Mouse (Mus musculus) forebrain, embryonic 14.5 days (tissue): ENCODE measurements at regions not wholly inside any gene's neighbourhood (a gene's known extent, or its start where the extent isn't known, plus 50 kb on each side); places are given as distances from the start of the nearest gene placed in this dataset.
"Not testable (repeated sequence)": the region's sequence is repeated elsewhere in the genome, so short reads cannot be mapped to it uniquely, and the experiment has no call there.

Experiments used
- ATAC-seq: fragments of 200-750 bp; cut with Nextera tagmentation; 2 replicates; pipeline ENCODE4 v1.8.0; 2017; ENCODE audit warnings: mild to moderate bottlenecking, moderate library complexity
- DNase-seq: peaks from one replicate; pipeline ENCODE4 v3.0.0-alpha.2; 2015; ENCODE audit warnings: low spot score
- H3K27ac ChIP-seq: fragments of 300-500 bp; sonication (generic); 2 replicates; pipeline ENCODE4 v1.5.1; 2014; ENCODE audit warnings: low read depth, mild to moderate bottlenecking, control low read depth, low read length, moderate library complexity
- H3K27me3 ChIP-seq: fragments of 300-500 bp; sonication (generic); replicated peaks from 2 replicates; pipeline ENCODE4 v1.6.1; 2014; ENCODE audit warnings: low read length, control low read depth, mixed read lengths; ENCODE audit not compliant: control insufficient read depth, insufficient read depth
- H3K36me3 ChIP-seq: fragments of 300-500 bp; sonication (generic); 2 replicates; pipeline ENCODE4 v1.6.1; 2014; ENCODE audit warnings: low read length, control low read depth; ENCODE audit not compliant: control insufficient read depth, insufficient read depth
- H3K4me1 ChIP-seq: fragments of 300-500 bp; sonication (generic); 2 replicates; pipeline ENCODE4 v1.6.1; 2014; ENCODE audit warnings: antibody characterized with exemption, low read length, control low read depth; ENCODE audit not compliant: control insufficient read depth, insufficient read depth
- H3K4me2 ChIP-seq: fragments of 300-500 bp; sonication (generic); 2 replicates; pipeline ENCODE4 v1.6.1; 2014; ENCODE audit warnings: mild to moderate bottlenecking, control low read depth, low read length
- H3K4me3 ChIP-seq: fragments of 300-500 bp; sonication (generic); 2 replicates; pipeline ENCODE4 v1.5.1; 2014; ENCODE audit warnings: low read depth, low read length, control low read depth
- H3K9ac ChIP-seq: fragments of 300-500 bp; sonication (generic); 2 replicates; pipeline ENCODE4 v1.6.1; 2014; ENCODE audit warnings: mild to moderate bottlenecking, low read length, control low read depth, moderate library complexity
- H3K9me3 ChIP-seq: fragments of 300-500 bp; sonication (generic); replicated peaks from 2 replicates; pipeline ENCODE4 v1.6.1; 2016; ENCODE audit warnings: low read length, control low read depth, mixed read lengths; ENCODE audit not compliant: control insufficient read depth
- WGBS: fragments of 180-500 bp; shearing (Covaris S2); extraction: QIAGEN DNeasy Blood & Tissue Kit; methylation state at CpG from one replicate; pipeline ENCODE4 v1.1.7; 2014; 5-methylcytosine and 5-hydroxymethylcytosine counted together

GRCm38 (mm10) chr8:26756452-26756851 is 220.7 kb upstream of the Zfp703 start:
- Histone ChIP-seq H3K27me3 (no peaks in the 10 kb centered on the region), H3K27ac (no peak overlapping the region), H3K4me1 (no peaks in the 10 kb centered on the region), H3K4me3 (no peak overlapping the region), H3K36me3 (no peaks in the 10 kb centered on the region), H3K4me2 (no peak overlapping the region), H3K9ac (no peak overlapping the region), H3K9me3 (peaks cover 3% of the 10 kb centered on the region; the same call in 1 of the 2 replicates)
- ATAC-seq (0 out of 2 replicates have a peak, but pooled peaks have one; percentile 5), DNase-seq (peak; percentile 45)
- 37% methylated on average over 2 of the region's 2 CpGs for WGBS

- no peak overlapping the region for H3K9ac ChIP-seq
- no peaks in the 10 kb centered on the region for H3K36me3 ChIP-seq
- ATAC-seq (no peak), DNase-seq (no peak)
- WGBS = 89% methylated on average over 1 of the region's 1 CpGs
- H3K4me3 ChIP-seq = no peak overlapping the region
- no peak overlapping the region for H3K27ac ChIP-seq
- H3K4me2 ChIP-seq = no peak overlapping the region
- H3K27me3 ChIP-seq = no peaks in the 10 kb centered on the region
- H3K9me3 ChIP-seq = no peaks in the 10 kb centered on the region
- no peaks in the 10 kb centered on the region for H3K4me1 ChIP-seq
Measured at GRCm38 (mm10) chr8:26760726-26761125, 216.4 kb upstream of the Zfp703 start.

- peak; percentile 29 for DNase-seq
- Histone ChIP-seq H3K9me3 (no peaks in the 10 kb centered on the region), H3K4me2 (no peak overlapping the region), H3K36me3 (no peaks in the 10 kb centered on the region), H3K4me3 (no peak overlapping the region), H3K27ac (no peak overlapping the region), H3K4me1 (no peaks in the 10 kb centered on the region), H3K27me3 (no peaks in the 10 kb centered on the region), H3K9ac (no peak overlapping the region)
- no peak for ATAC-seq
- WGBS = 77% methylated on average over 16 of the region's 16 CpGs
Measured at GRCm38 (mm10) chr8:26762942-26763778, 214.0 kb upstream of the Zfp703 start.

- 84% methylated on average over 10 of the region's 10 CpGs for WGBS
- H3K27me3 ChIP-seq = no peaks in the 10 kb centered on the region
- H3K4me3 ChIP-seq = no peak overlapping the region
- H3K27ac ChIP-seq = no peak overlapping the region
- H3K4me1 ChIP-seq = no peaks in the 10 kb centered on the region
- no peak overlapping the region for H3K4me2 ChIP-seq
- DNase-seq = no peak
- H3K36me3 ChIP-seq = no peaks in the 10 kb centered on the region
- H3K9me3 ChIP-seq = no peaks in the 10 kb centered on the region
- H3K9ac ChIP-seq = no peak overlapping the region
- no peak for ATAC-seq
Measured at GRCm38 (mm10) chr8:26768474-26769229, 208.5 kb upstream of the Zfp703 start.

- ATAC-seq = no peak
- 80% methylated on average over 16 of the region's 16 CpGs for WGBS
- H3K27me3 ChIP-seq = no peaks in the 10 kb centered on the region
- no peak overlapping the region for H3K27ac ChIP-seq
- H3K36me3 ChIP-seq = no peaks in the 10 kb centered on the region
- no peaks in the 10 kb centered on the region for H3K4me1 ChIP-seq
- DNase-seq = no peak
- no peak overlapping the region for H3K9ac ChIP-seq
- H3K4me2 ChIP-seq = 0 out of 2 replicates have a peak overlapping the region, but pooled peaks have one; percentile 12
- H3K4me3 ChIP-seq = no peak overlapping the region
- H3K9me3 ChIP-seq = no peaks in the 10 kb centered on the region
Measured at GRCm38 (mm10) chr8:26770424-26770886, 206.7 kb upstream of the Zfp703 start.

GRCm38 (mm10) chr8:26778917-26779537 is 198.1 kb upstream of the Zfp703 start:
- no peak overlapping the region for H3K4me3 ChIP-seq
- H3K9me3 ChIP-seq = no peaks in the 10 kb centered on the region
- no peak overlapping the region for H3K27ac ChIP-seq
- no peak overlapping the region for H3K4me2 ChIP-seq
- H3K36me3 ChIP-seq = no peaks in the 10 kb centered on the region
- no peak for ATAC-seq
- no peaks in the 10 kb centered on the region for H3K27me3 ChIP-seq
- no peak overlapping the region for H3K9ac ChIP-seq
- no peak for DNase-seq
- no peaks in the 10 kb centered on the region; the same call in 1 of the 2 replicates for H3K4me1 ChIP-seq
- 70% methylated on average over 10 of the region's 10 CpGs for WGBS

GRCm38 (mm10) chr8:26780515-26780914 is 196.6 kb upstream of the Zfp703 start:
- no peaks in the 10 kb centered on the region; the same call in 1 of the 2 replicates for H3K4me1 ChIP-seq
- H3K27ac ChIP-seq = no peak overlapping the region
- ATAC-seq (peak; percentile 65; the same call in 1 of the 2 replicates), DNase-seq (peak; percentile 53)
- no peak overlapping the region for H3K4me3 ChIP-seq
- H3K9ac ChIP-seq = peak overlapping the region; percentile 45
- 23% methylated on average over 19 of the region's 19 CpGs for WGBS
- H3K36me3 ChIP-seq = no peaks in the 10 kb centered on the region
- peak overlapping the region; percentile 46 for H3K4me2 ChIP-seq
- H3K9me3 ChIP-seq = no peaks in the 10 kb centered on the region
- H3K27me3 ChIP-seq = no peaks in the 10 kb centered on the region

GRCm38 (mm10) chr8:26782936-26783335 is 194.2 kb upstream of the Zfp703 start:
- not testable (repeated sequence) for H3K27me3 ChIP-seq, ATAC-seq, H3K4me3 ChIP-seq, DNase-seq, H3K9me3 ChIP-seq, H3K9ac ChIP-seq, H3K27ac ChIP-seq, H3K4me1 ChIP-seq, H3K36me3 ChIP-seq, H3K4me2 ChIP-seq
- 90% methylated on average over 8 of the region's 8 CpGs for WGBS
